Mouse (Mus musculus): ENCODE results near the gene Hist1h4n. TPM values are rescaled to one million over a fixed set of nuclear protein-coding genes. Genes with fewer than 3 reads are reported as not detected.

The Hist1h4n gene
- 30.0 and 31.2 TPM in 2 replicates for polyA plus RNA-seq (2012; rRNA removed)

GRCm38 (mm10) chr13:21831418-21832394, at the start of gene Hist1h4n:
Gene Hist1h4n (minus strand): TSS chr13:21832196.

GRCm38 (mm10) chr13:21833461-21833860, 1.5 kb upstream of the Hist1h4n start, which contains the start of the genes Hist1h2ap and Hist1h2br:
Gene Hist1h2ap (minus strand): TSS chr13:21833507.
Gene Hist1h2br (plus strand): TSS chr13:21833743.

GRCm38 (mm10) chr13:21811539-21811938, 20.5 kb downstream of the Hist1h4n start, which contains the start of gene Hist1h4m:
Gene Hist1h4m (plus strand): TSS chr13:21811746.

GRCm38 (mm10) chr13:21810073-21810472, 21.9 kb downstream of the Hist1h4n start, which contains the start of the genes Hist1h2bq and Hist1h2ao:
Gene Hist1h2bq (minus strand): TSS chr13:21810197.
Gene Hist1h2ao (plus strand): TSS chr13:21810465.

GRCm38 (mm10) chr13:21786899-21787629, 44.9 kb downstream of the Hist1h4n start, which contains the start of the genes Hist1h2an and Hist1h2bp:
Gene Hist1h2an (minus strand): TSS chr13:21787218.
Gene Hist1h2bp (plus strand): TSS chr13:21787461.

GRCm38 (mm10) chr13:21783255-21783617, 48.8 kb downstream of the Hist1h4n start, which contains the start of gene Hist1h3i:
Gene Hist1h3i (minus strand): TSS chr13:21783370.

Other genes with a start within 250 kb of the Hist1h4n start
- gene Olfr1362, start 218.2 kb downstream of the Hist1h4n start, polyA plus RNA-seq (2012; rRNA removed) = not detected in 2 replicates
- gene Olfr11, start 189.7 kb downstream of the Hist1h4n start, polyA plus RNA-seq (2012; rRNA removed) = not detected in 2 replicates
- not detected in 2 replicates for gene Olfr1361, start 168.8 kb downstream of the Hist1h4n start, polyA plus RNA-seq (2012; rRNA removed)
- gene Olfr1360, start 154.8 kb downstream of the Hist1h4n start, polyA plus RNA-seq (2012; rRNA removed) = not detected in 2 replicates
- not detected in 2 replicates for gene Olfr1359, start 134.1 kb downstream of the Hist1h4n start, polyA plus RNA-seq (2012; rRNA removed)
- gene Hist1h2bl, start 116.1 kb downstream of the Hist1h4n start, polyA plus RNA-seq (2012; rRNA removed) = 7.5 and 13.6 TPM in 2 replicates
- 82.9 and 155 TPM in 2 replicates for gene Hist1h2ai, start 115.8 kb downstream of the Hist1h4n start, polyA plus RNA-seq (2012; rRNA removed)
- gene Hist1h3h, start 114.5 kb downstream of the Hist1h4n start, polyA plus RNA-seq (2012; rRNA removed) = 77.1 and 77.2 TPM in 2 replicates
- gene Hist1h2bm, start 110.2 kb downstream of the Hist1h4n start, polyA plus RNA-seq (2012; rRNA removed) = 8.9 and 11.6 TPM in 2 replicates
- gene Hist1h4j, start 97.1 kb downstream of the Hist1h4n start, polyA plus RNA-seq (2012; rRNA removed) = 7.1 and 10.2 TPM in 2 replicates
- 40.6 and 44.5 TPM in 2 replicates for gene Hist1h4k, start 81.7 kb downstream of the Hist1h4n start, polyA plus RNA-seq (2012; rRNA removed)
- gene Hist1h2ak, start 78.4 kb downstream of the Hist1h4n start, polyA plus RNA-seq (2012; rRNA removed) = 46.6 and 59.1 TPM in 2 replicates
- 20.8 and 32.3 TPM in 2 replicates for gene Hist1h2bn, start 78.1 kb downstream of the Hist1h4n start, polyA plus RNA-seq (2012; rRNA removed)
- gene Hist1h1b, start 51.6 kb downstream of the Hist1h4n start, polyA plus RNA-seq (2012; rRNA removed) = 2.2 and 3.3 TPM in 2 replicates
- 60.0 and 85.2 TPM in 2 replicates for gene Hist1h3i, start 48.8 kb downstream of the Hist1h4n start, polyA plus RNA-seq (2012; rRNA removed)
- 25.0 and 44.3 TPM in 2 replicates for gene Hist1h2an, start 45.0 kb downstream of the Hist1h4n start, polyA plus RNA-seq (2012; rRNA removed)
- gene Hist1h2bp, start 44.7 kb downstream of the Hist1h4n start, polyA plus RNA-seq (2012; rRNA removed) = 7.3 and 7.7 TPM in 2 replicates
- gene Hist1h2bq, start 22.0 kb downstream of the Hist1h4n start, polyA plus RNA-seq (2012; rRNA removed) = 28.9 and 46.9 TPM in 2 replicates
- not detected in 2 replicates for gene Hist1h2ao, start 21.7 kb downstream of the Hist1h4n start, polyA plus RNA-seq (2012; rRNA removed)
- gene Hist1h4m, start 20.4 kb downstream of the Hist1h4n start, polyA plus RNA-seq (2012; rRNA removed) = not detected in 2 replicates
- 1,050 and 1,797 TPM in 2 replicates for gene Hist1h2ap, start 1.3 kb upstream of the Hist1h4n start, polyA plus RNA-seq (2012; rRNA removed)
- 23.0 and 38.8 TPM in 2 replicates for gene Hist1h2br, start 1.5 kb upstream of the Hist1h4n start, polyA plus RNA-seq (2012; rRNA removed)
- gene Zfp184, start 112.9 kb upstream of the Hist1h4n start, polyA plus RNA-seq (2012; rRNA removed) = 3.0 and 4.7 TPM in 2 replicates
- not detected in 2 replicates for gene Pom121l2, start 149.0 kb upstream of the Hist1h4n start, polyA plus RNA-seq (2012; rRNA removed)
- gene Prss16, start 177.5 kb upstream of the Hist1h4n start, polyA plus RNA-seq (2012; rRNA removed) = 0.15 and 0.25 TPM in 2 replicates
- gene Hist1h2ah, start 203.4 kb upstream of the Hist1h4n start, polyA plus RNA-seq (2012; rRNA removed) = 56.4 and 124 TPM in 2 replicates
- gene Hist1h2bk, start 203.7 kb upstream of the Hist1h4n start, polyA plus RNA-seq (2012; rRNA removed) = 30.5 and 38.9 TPM in 2 replicates
- 9.8 and 12.4 TPM in 2 replicates for gene Hist1h4i, start 209.2 kb upstream of the Hist1h4n start, polyA plus RNA-seq (2012; rRNA removed)
- gene Hist1h2ag, start 210.7 kb upstream of the Hist1h4n start, polyA plus RNA-seq (2012; rRNA removed) = 15.5 and 16.5 TPM in 2 replicates
- 16.9 and 22.8 TPM in 2 replicates for gene Hist1h2bj, start 211.0 kb upstream of the Hist1h4n start, polyA plus RNA-seq (2012; rRNA removed)